Mouse (Mus musculus): ENCODE data around the gene Topaz1.
"Not testable (repeated sequence)": the region's sequence is repeated elsewhere in the genome, so short reads cannot be mapped to it uniquely, and the experiment has no call there.

Topaz1 gene

GRCm38 (mm10) chr9:122812386-122812785 is 65.2 kb downstream of the Topaz1 start:
- DNase-seq (ENCODE audit: low read depth, low spot score) = no peak

DNA sequence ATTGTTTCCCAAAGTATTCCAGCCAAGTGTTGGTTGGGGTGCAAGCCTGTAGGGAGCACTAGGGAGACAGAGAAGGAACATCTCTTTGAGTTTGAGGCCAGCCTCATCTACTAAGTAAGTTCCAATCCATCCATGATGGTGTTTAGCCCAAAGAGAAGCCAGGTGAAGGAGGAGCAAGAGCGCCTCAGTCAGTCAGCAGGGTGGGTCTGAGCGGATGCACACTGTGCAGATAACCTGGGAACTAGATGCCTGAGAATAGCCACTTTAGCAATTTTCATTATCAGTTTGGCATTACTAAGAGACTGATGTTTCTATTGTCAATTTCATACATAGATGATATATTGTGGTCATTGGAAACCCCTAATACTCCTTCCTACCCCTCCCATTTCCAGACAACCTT is 67.6 kb downstream of the Topaz1 start:
- no peak for DNase-seq (ENCODE audit: low read depth, low spot score)

- DNase-seq (ENCODE audit: low read depth, low spot score) = no peak
Observed at GRCm38 (mm10) chr9:122815239-122815851, 68.2 kb downstream of the Topaz1 start.

DNA sequence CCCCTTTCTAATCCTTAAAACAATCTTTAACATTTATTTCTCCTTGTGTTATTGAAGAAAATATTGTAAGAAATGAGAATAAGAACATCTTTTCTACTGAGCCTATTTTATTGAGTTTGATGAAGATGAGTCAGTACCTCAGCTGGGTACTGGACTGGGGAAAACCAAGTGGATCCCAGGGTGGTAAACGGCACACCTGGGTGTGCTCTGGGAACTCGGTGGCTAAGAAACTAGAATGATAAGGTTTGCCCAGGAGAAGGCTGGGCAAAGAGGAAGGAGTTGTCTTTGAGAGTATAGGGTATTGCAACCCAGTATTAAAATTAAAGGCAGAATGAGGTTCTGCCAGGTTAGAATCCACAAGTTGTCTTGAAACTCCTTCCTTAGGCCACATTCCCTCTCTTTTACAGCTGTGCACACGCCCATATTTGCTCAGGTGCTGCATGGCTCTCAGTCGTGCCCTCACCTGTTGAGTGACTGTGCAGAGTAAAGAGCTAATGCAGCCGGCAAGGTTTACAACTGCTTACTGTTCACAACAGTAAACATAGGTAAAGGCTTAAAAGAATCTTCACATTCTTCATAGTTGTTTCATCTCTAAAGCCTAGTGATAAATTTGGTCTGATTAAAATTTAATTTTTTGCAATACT is 76.3 kb downstream of the Topaz1 start:
- DNase-seq (ENCODE audit: low read depth, low spot score) = no peak

GRCm38 (mm10) chr9:122826743-122827142 is 79.6 kb downstream of the Topaz1 start:
- no peak for DNase-seq (ENCODE audit: low read depth, low spot score)

GRCm38 (mm10) chr9:122829826-122830380 is 82.8 kb downstream of the Topaz1 start:
- no peak for DNase-seq (ENCODE audit: low read depth, low spot score)

DNA sequence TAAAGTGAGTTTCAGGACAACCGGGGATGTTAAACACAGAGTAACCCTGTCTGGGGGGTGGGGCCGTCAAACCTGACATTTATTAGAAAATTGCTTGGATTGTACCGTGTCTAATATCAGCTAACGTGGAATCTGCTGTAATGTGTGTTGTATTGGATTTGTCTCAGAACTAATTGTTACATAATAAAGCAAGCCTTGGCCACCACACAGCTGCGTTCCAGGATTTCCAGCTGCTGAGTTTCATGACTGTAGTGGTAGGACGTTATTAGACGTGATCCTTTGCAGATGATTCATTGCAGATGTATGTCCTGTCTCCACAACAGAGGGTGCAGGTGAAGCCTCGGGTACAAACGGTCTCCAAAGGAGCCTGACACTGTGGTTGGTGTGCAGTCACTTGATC is 89.0 kb downstream of the Topaz1 start:
- DNase-seq (ENCODE audit: low read depth, low spot score) = no peak

GRCm38 (mm10) chr9:122836790-122837189 is 89.6 kb downstream of the Topaz1 start:
- DNase-seq (ENCODE audit: low read depth, low spot score) = peak; percentile 38

GRCm38 (mm10) chr9:122837216-122837615 is 90.1 kb downstream of the Topaz1 start:
- no peak for DNase-seq (ENCODE audit: low read depth, low spot score)

DNA sequence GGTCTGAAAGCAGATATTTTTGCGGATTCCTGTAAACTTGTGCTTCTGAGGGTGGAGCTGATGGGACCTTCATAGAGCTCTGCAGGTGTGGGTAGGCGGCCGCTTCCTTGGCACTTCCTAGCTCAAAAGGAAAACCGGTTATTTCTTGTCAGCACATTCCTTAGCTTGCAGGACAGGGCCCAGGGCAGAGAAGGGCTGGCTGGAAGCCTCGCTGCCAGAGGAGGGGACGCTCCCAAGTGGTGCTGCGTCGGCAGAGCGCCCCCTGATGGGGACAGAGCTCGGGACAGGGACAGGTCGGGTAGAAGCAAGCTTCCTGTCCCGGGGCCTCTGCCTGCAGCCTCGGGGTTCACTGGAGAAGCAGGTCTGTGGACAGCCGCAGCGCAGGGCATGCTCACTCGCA is 90.5 kb downstream of the Topaz1 start:
- no peak for DNase-seq (ENCODE audit: low read depth, low spot score)

DNA sequence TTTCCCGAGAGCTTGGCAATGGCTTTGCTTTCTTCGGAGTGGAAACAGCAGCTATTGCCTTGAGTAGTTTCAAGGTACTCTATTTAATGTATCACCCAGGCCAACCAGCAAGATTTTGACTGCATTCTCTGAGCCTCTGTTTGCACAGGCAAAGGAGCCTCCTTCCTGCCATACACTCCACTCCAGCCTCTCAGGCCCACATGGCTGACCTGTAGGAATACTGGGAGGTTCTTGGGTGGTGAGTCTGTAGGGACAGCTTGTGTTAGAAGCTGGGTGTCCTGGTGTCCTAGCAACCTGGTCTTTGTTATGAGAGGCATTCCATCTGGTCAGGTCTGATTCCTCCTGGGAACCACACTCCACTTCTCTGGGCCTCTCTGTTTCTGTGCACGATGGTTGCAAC is 96.6 kb downstream of the Topaz1 start, which contains the start of gene Gm35549:
Gm35549 (minus strand) TSS at position 276 of the 400 bp plus-strand sequence.
- no peak for DNase-seq (ENCODE audit: low read depth, low spot score)

DNA sequence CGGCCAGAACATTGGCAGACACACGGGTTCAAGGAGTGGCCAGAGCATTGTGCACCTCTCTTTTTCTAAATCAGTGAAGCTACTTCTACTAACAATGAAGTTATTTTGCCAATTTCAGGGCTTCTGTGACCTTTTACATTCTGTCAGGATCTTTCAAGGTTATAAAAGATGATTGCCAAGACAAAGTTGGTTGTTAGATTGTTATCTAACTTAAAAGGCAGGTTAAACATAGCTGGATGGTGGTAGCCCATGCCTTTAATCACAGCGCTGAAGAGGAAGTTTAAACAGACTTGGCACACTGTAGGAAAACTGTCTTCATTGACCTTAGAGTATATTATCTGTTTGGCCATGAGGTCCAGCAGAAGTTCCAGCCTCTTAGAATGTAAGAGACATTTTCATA is 98.5 kb downstream of the Topaz1 start:
- DNase-seq (ENCODE audit: low read depth, low spot score) = no peak

DNA sequence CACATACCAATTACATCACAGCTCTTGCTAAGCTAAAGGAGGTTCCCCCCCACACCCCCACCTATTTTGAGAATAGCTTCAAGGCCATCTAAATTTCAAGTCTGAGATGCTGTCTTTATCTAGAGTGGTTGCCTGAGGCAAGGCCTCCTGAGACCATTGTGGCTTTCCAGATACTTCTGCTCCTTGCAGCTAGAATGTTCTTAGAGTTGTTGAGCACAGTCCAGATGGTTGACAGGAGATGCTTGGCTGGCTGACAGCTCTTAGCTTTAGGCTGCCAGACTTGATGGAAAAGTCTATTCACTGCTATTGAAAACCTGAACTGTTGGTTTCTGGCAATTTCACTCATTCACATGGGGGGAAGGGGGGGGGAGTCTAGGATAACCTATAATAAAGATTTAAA is 99.0 kb downstream of the Topaz1 start:
- DNase-seq (ENCODE audit: low read depth, low spot score) = no peak

- not testable (repeated sequence) for DNase-seq (ENCODE audit: low read depth, low spot score)
Observed at GRCm38 (mm10) chr9:122847811-122848311, 100.7 kb downstream of the Topaz1 start.
